Mouse (Mus musculus) olfactory bulb, adult 2 months (tissue): ENCODE measurements around the gene Gdpd1.

Experiments
- CTCF ChIP-seq: fragments of 200-500 bp; IDR thresholded peaks from 2 replicates; pipeline ENCODE4 v1.5.1; 2012; ENCODE audit warnings: low read depth, mild to moderate bottlenecking, low read length, moderate library complexity; ENCODE audit not compliant: insufficient read depth
- POLR2A ChIP-seq: fragments of 200-500 bp; IDR thresholded peaks from 2 replicates; pipeline ENCODE4 v1.6.1; 2012; ENCODE audit warnings: mild to moderate bottlenecking, low read depth, low read length, moderate library complexity; ENCODE audit not compliant: insufficient read depth

- TF ChIP-seq CTCF (no peak), POLR2A (no peak)
Measured at GRCm38 (mm10) chr11:87083712-87084111, 9.8 kb upstream of the Gdpd1 start.
